In the genomic region with DNA sequence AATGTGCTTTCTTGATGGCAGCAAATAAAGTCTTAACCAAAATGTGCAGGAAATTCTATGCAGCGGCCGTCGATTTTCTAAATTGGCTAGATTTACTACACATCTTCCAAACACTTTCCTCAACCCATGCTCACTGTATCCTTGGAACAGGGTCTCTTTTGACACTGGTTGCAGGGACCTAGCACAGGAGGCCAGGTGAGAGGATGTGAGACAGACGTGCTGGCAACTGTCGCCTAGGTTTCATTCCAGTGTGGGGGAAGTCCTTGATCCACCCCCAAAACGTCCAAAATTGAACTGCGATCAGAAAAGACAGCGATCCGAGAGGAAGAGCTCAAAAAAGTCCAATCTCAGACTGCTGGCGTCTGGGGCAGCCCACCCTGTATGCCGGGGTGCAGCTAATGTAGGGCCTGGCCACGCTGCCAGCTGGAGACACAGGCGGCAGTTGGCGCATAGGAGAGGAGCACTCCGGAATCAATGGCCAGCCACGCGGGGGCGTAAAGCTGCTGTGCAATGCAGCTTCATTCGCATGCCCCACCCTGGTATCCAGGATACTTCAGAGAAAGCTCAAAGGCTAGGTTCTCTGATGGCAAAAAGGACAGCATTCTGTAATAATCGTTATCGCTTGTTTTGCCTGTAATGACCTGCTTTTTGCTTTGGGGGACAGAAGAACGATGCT, we compare ENCODE assay signal across 8 mouse cellular contexts. TPM values are rescaled to one million over a fixed set of nuclear protein-coding genes. Genes with fewer than 3 reads are reported as not detected.
A peak's percentile ranks its signal among the peaks of the same experiment; 100 is the strongest.
DNase-seq lines count a peak whose midpoint lies in the region; ATAC-seq and TF ChIP-seq lines count a peak whose summit lies in the region.

No protein-coding gene starts in this region.

- H3K36me3 ChIP-seq in heart, embryonic 12.5 days, result no peaks in the 10 kb centered on the region
- H3K36me3 ChIP-seq in kidney, embryonic 16.5 days (ENCODE audit: insufficient read depth, low read length), result no peaks in the 10 kb centered on the region
- H3K36me3 ChIP-seq in liver, embryonic 11.5 days (ENCODE audit: control insufficient read depth, insufficient read depth, low read length), result no peaks in the 10 kb centered on the region
- no peaks in the 10 kb centered on the region for H3K36me3 ChIP-seq in stomach, embryonic 14.5 days (ENCODE audit: control insufficient read depth, insufficient read depth, low read length)

- H3K4me3 ChIP-seq in embryonic fibroblast, embryonic 13.5 days (ENCODE audit: insufficient read depth, low read length), result no peak overlapping the region
- H3K4me3 ChIP-seq in heart, embryonic 12.5 days, result peak overlapping the region; percentile 10
- peak overlapping the region; percentile 21 for H3K4me3 ChIP-seq in kidney, embryonic 16.5 days (ENCODE audit: low read length)
- no peak overlapping the region for H3K4me3 ChIP-seq in liver, embryonic 11.5 days (ENCODE audit: low read depth, low read length)
- H3K4me3 ChIP-seq in stomach, embryonic 14.5 days (ENCODE audit: low read depth, low read length), result no peak overlapping the region

- H3K27ac ChIP-seq in embryonic fibroblast, embryonic 13.5 days (ENCODE audit: insufficient read depth, low read length), result no peak overlapping the region
- H3K27ac ChIP-seq in heart, embryonic 12.5 days (ENCODE audit: poor library complexity, severe bottlenecking), result no peak overlapping the region
- H3K27ac ChIP-seq in kidney, embryonic 16.5 days (ENCODE audit: low read length), result no peak overlapping the region
- no peak overlapping the region for H3K27ac ChIP-seq in liver, embryonic 11.5 days (ENCODE audit: low read depth, low read length)
- no peak overlapping the region for H3K27ac ChIP-seq in stomach, embryonic 14.5 days (ENCODE audit: low read length)

- no peaks in the 10 kb centered on the region for H3K27me3 ChIP-seq in heart, embryonic 12.5 days (replicated peaks)
- peaks cover 6% of the 10 kb centered on the region; the same call in 1 of the 2 replicates for H3K27me3 ChIP-seq in kidney, embryonic 16.5 days (ENCODE audit: insufficient read depth, low read length)
- H3K27me3 ChIP-seq in liver, embryonic 11.5 days (replicated peaks; ENCODE audit: control insufficient read depth, insufficient read depth, low read length), result no peaks in the 10 kb centered on the region
- no peaks in the 10 kb centered on the region for H3K27me3 ChIP-seq in stomach, embryonic 14.5 days (ENCODE audit: control insufficient read depth, insufficient read depth, low read length)

- 19% methylated on average over 22 of the region's 22 CpGs for WGBS in heart, embryonic 12.5 days
- WGBS in kidney, embryonic 16.5 days, result 20% methylated on average over 22 of the region's 22 CpGs
- 20% methylated on average over 22 of the region's 22 CpGs for WGBS in liver, embryonic 11.5 days
- WGBS in stomach, embryonic 14.5 days, result 20% methylated on average over 22 of the region's 22 CpGs

- TF ChIP-seq POLR2A in embryonic fibroblast, embryonic 13.5 days (IDR thresholded peaks at IDR 0.05; ENCODE audit: low read depth, low read length), result no peak

- peak; percentile 85 for TF ChIP-seq CTCF in embryonic fibroblast, embryonic 13.5 days (IDR thresholded peaks at IDR 0.05; ENCODE audit: borderline replicate concordance, insufficient read depth, low read length)

- H3K4me1 ChIP-seq in embryonic fibroblast, embryonic 13.5 days (ENCODE audit: control insufficient read depth, insufficient read depth, low read length), result no peaks in the 10 kb centered on the region; the same call in 1 of the 2 replicates
- no peaks in the 10 kb centered on the region for H3K4me1 ChIP-seq in heart, embryonic 12.5 days (replicated peaks)
- H3K4me1 ChIP-seq in kidney, embryonic 16.5 days (ENCODE audit: insufficient read depth, low read length), result 0 out of 2 replicates have a peak, but pooled peaks cover 3% of the 10 kb centered on the region
- no peaks in the 10 kb centered on the region for H3K4me1 ChIP-seq in liver, embryonic 11.5 days (replicated peaks; ENCODE audit: control insufficient read depth, insufficient read depth, low read length)
- H3K4me1 ChIP-seq in stomach, embryonic 14.5 days (ENCODE audit: control insufficient read depth, insufficient read depth, low read length), result no peaks in the 10 kb centered on the region

- peak overlapping the region; percentile 41; the same call in 1 of the 2 replicates for H3K9ac ChIP-seq in heart, embryonic 12.5 days
- peak overlapping the region; percentile 48; the same call in 1 of the 2 replicates for H3K9ac ChIP-seq in kidney, embryonic 16.5 days (replicated peaks; ENCODE audit: low read length)
- H3K9ac ChIP-seq in liver, embryonic 11.5 days (ENCODE audit: low read depth, low read length), result peak overlapping the region; percentile 5; the same call in 1 of the 2 replicates
- H3K9ac ChIP-seq in stomach, embryonic 14.5 days (replicated peaks; ENCODE audit: low read depth, low read length), result no peak overlapping the region

- peak; percentile 78 for DNase-seq in layer of hippocampus, adult 11-12 months (ENCODE audit: low spot score)
- no peak for DNase-seq in layer of hippocampus, adult 9-10 months (ENCODE audit: low spot score)
- peak; percentile 66 for DNase-seq in liver, embryonic 11.5 days (ENCODE audit: low spot score)
- peak; percentile 75 for DNase-seq in naive thymus-derived CD4-positive, alpha-beta T cell, adult 2 months (ENCODE audit: low read depth)

- ATAC-seq in heart, embryonic 12.5 days (ENCODE audit: insufficient number of reproducible peaks, low FRiP score), result peak; percentile 68; the same call in 1 of the 2 replicates
- ATAC-seq in kidney, embryonic 16.5 days (ENCODE audit: low FRiP score, low TSS enrichment), result peak; percentile 90
- peak; percentile 79 for ATAC-seq in liver, embryonic 11.5 days (replicated peaks; ENCODE audit: low FRiP score)
- peak; percentile 85; the same call in 1 of the 2 replicates for ATAC-seq in stomach, embryonic 14.5 days (ENCODE audit: insufficient number of reproducible peaks, insufficient read depth, low FRiP score, low read depth)

- no peaks in the 10 kb centered on the region for H3K9me3 ChIP-seq in heart, embryonic 12.5 days (replicated peaks)
- H3K9me3 ChIP-seq in kidney, embryonic 16.5 days (ENCODE audit: low read length), result no peaks in the 10 kb centered on the region
- no peaks in the 10 kb centered on the region for H3K9me3 ChIP-seq in liver, embryonic 11.5 days (ENCODE audit: control insufficient read depth, low read length)
- H3K9me3 ChIP-seq in stomach, embryonic 14.5 days (ENCODE audit: control insufficient read depth, low read depth, low read length), result no peaks in the 10 kb centered on the region

- H3K4me2 ChIP-seq in heart, embryonic 12.5 days, result peak overlapping the region; percentile 60
- peak overlapping the region; percentile 45 for H3K4me2 ChIP-seq in kidney, embryonic 16.5 days (replicated peaks; ENCODE audit: low read depth, low read length)
- peak overlapping the region; percentile 46 for H3K4me2 ChIP-seq in liver, embryonic 11.5 days
- H3K4me2 ChIP-seq in stomach, embryonic 14.5 days (replicated peaks; ENCODE audit: low read depth, low read length), result peak overlapping the region; percentile 35

RNA-seq across cellular contexts. Expression of gene Trappc3l, which starts 3.6 kb away (rescaled TPM):
- not detected in 2 replicates for polyA plus RNA-seq in embryonic fibroblast, embryonic 13.5 days (2011; ENCODE audit: insufficient read length, low read depth, missing spikeins)
- not detected in 2 replicates for polyA plus RNA-seq in heart, embryonic 12.5 days (2016; fragmentation: Nextera tagmentation; extraction: Ambion mirVana)
- not detected in 2 replicates for polyA plus RNA-seq in kidney, embryonic 16.5 days (2015; fragmentation: Nextera tagmentation; extraction: Ambion mirVana)
- polyA plus RNA-seq in liver, embryonic 11.5 days (2014; fragmentation: Nextera tagmentation; extraction: Ambion mirVana), result not detected in 2 replicates
- not detected in 2 replicates for polyA plus RNA-seq in stomach, embryonic 14.5 days (2014; fragmentation: Nextera tagmentation; extraction: Ambion mirVana)

RNA-seq across cellular contexts. Expression of gene Calhm4, which starts 10.3 kb away (rescaled TPM):
- 0.14 TPM in 1 of 2 replicates, not detected in the other for polyA plus RNA-seq in embryonic fibroblast, embryonic 13.5 days (2011; ENCODE audit: insufficient read length, low read depth, missing spikeins)
- 0.13 TPM in 1 of 2 replicates, not detected in the other for polyA plus RNA-seq in heart, embryonic 12.5 days (2016; fragmentation: Nextera tagmentation; extraction: Ambion mirVana)
- polyA plus RNA-seq in kidney, embryonic 16.5 days (2015; fragmentation: Nextera tagmentation; extraction: Ambion mirVana), result not detected in 2 replicates
- polyA plus RNA-seq in liver, embryonic 11.5 days (2014; fragmentation: Nextera tagmentation; extraction: Ambion mirVana), result 0.05 TPM in 1 of 2 replicates, not detected in the other
- polyA plus RNA-seq in stomach, embryonic 14.5 days (2014; fragmentation: Nextera tagmentation; extraction: Ambion mirVana), result not detected in 2 replicates

RNA-seq across cellular contexts. Expression of gene Rwdd1, which starts 14.3 kb away (rescaled TPM):
- 72.0 and 98.0 TPM in 2 replicates for polyA plus RNA-seq in embryonic fibroblast, embryonic 13.5 days (2011; ENCODE audit: insufficient read length, low read depth, missing spikeins)
- polyA plus RNA-seq in heart, embryonic 12.5 days (2016; fragmentation: Nextera tagmentation; extraction: Ambion mirVana), result 100.0 and 113 TPM in 2 replicates
- 102 and 105 TPM in 2 replicates for polyA plus RNA-seq in kidney, embryonic 16.5 days (2015; fragmentation: Nextera tagmentation; extraction: Ambion mirVana)
- polyA plus RNA-seq in liver, embryonic 11.5 days (2014; fragmentation: Nextera tagmentation; extraction: Ambion mirVana), result 136 and 139 TPM in 2 replicates
- polyA plus RNA-seq in stomach, embryonic 14.5 days (2014; fragmentation: Nextera tagmentation; extraction: Ambion mirVana), result 134 and 137 TPM in 2 replicates

Comparison
In these comparisons a context has a peak if more than half of its experiments do, and no peak if none do; other contexts are left out.
1. H3K4me3 ChIP-seq: peak in heart, embryonic 12.5 days (single experiment) and kidney, embryonic 16.5 days (single experiment); none in embryonic fibroblast, embryonic 13.5 days (single experiment), liver, embryonic 11.5 days (single experiment) and stomach, embryonic 14.5 days (single experiment).
2. Peak in every context shown above with its lines, with median percentiles within 50 percentile points of each other: ATAC-seq and H3K4me2 ChIP-seq.